Mouse (Mus musculus): ENCODE results near the gene Vps25. TPM values are rescaled to one million over a fixed set of nuclear protein-coding genes. Genes with fewer than 3 reads are reported as not detected.

Vps25 gene
- total RNA-seq, 2 experiments from 2014 or later = 87.6 to 88.7 TPM

GRCm38 (mm10) chr11:101245071-101245470, 8.4 kb upstream of the Vps25 start:
- peak; percentile 51 for DNase-seq

GRCm38 (mm10) chr11:101245855-101246701, 7.4 kb upstream of the Vps25 start, which contains the start of gene Ramp2:
Gene Ramp2, plus strand, starts transcription at chr11:101246028.
- peak; percentile 79 for DNase-seq

GRCm38 (mm10) chr11:101246702-101247012, 6.8 kb upstream of the Vps25 start:
- DNase-seq = no peak

- no peak for DNase-seq
Measured at GRCm38 (mm10) chr11:101247521-101248030, 5.9 kb upstream of the Vps25 start.

GRCm38 (mm10) chr11:101248258-101248994, 5.1 kb upstream of the Vps25 start:
- peak; percentile 75 for DNase-seq

GRCm38 (mm10) chr11:101251031-101251430, 2.5 kb upstream of the Vps25 start:
- DNase-seq = no peak

- no peak for DNase-seq
Measured at GRCm38 (mm10) chr11:101252941-101253340, 566 bp upstream of the Vps25 start.

GRCm38 (mm10) chr11:101255826-101256775, 2.6 kb downstream of the Vps25 start:
- DNase-seq = peak; percentile 39

GRCm38 (mm10) chr11:101259261-101259712, 5.8 kb downstream of the Vps25 start:
- DNase-seq = peak; percentile 70

- peak; percentile 75 for DNase-seq
Measured at GRCm38 (mm10) chr11:101259948-101260825, 6.7 kb downstream of the Vps25 start, which contains the start of gene Wnk4. Gene Wnk4, plus strand, starts transcription at chr11:101260567.

- no peak for DNase-seq
Measured at GRCm38 (mm10) chr11:101260826-101261380, 7.4 kb downstream of the Vps25 start.

- DNase-seq = no peak
Measured at GRCm38 (mm10) chr11:101262272-101262967, 8.9 kb downstream of the Vps25 start.

GRCm38 (mm10) chr11:101263138-101263988, 9.9 kb downstream of the Vps25 start:
- DNase-seq = no peak

- DNase-seq = no peak
Measured at GRCm38 (mm10) chr11:101263989-101264280, 10.4 kb downstream of the Vps25 start.

GRCm38 (mm10) chr11:101264954-101265471, 11.5 kb downstream of the Vps25 start:
- no peak for DNase-seq

GRCm38 (mm10) chr11:101265906-101266305, 12.4 kb downstream of the Vps25 start:
- DNase-seq = no peak

GRCm38 (mm10) chr11:101269577-101270116, 16.1 kb downstream of the Vps25 start:
- no peak for DNase-seq

- no peak for DNase-seq
Measured at GRCm38 (mm10) chr11:101272446-101272845, 18.9 kb downstream of the Vps25 start.

- DNase-seq = no peak
Measured at GRCm38 (mm10) chr11:101275309-101275708, 21.8 kb downstream of the Vps25 start.
